27 mouse cellular contexts compared by ENCODE assay signal in genomic region chr7:18779337-18779781, GRCm38 (mm10). TPM values are rescaled to one million over a fixed set of nuclear protein-coding genes. Genes with fewer than 3 reads are reported as not detected.
A peak's percentile ranks its signal among the peaks of the same experiment; 100 is the strongest.
DNase-seq lines count a peak whose midpoint lies in the region; ATAC-seq and TF ChIP-seq lines count a peak whose summit lies in the region.
"Had no signal": no experiment of that assay in that cellular context is flagged by ENCODE, and none has a peak within 500 bp of the region (broad histone marks: within the 10 kb centered on the region; RNA-seq: fewer than 3 reads in every experiment).

No protein-coding gene starts in this region.

- H3K27me3 ChIP-seq in heart, postnatal 0 days (ENCODE audit: control insufficient read depth, insufficient read depth, low read length), result no peaks in the 10 kb centered on the region
- no peaks in the 10 kb centered on the region for H3K27me3 ChIP-seq in stomach, postnatal 0 days (ENCODE audit: control insufficient read depth, insufficient read depth, low read length)
- H3K27me3 ChIP-seq: embryonic facial prominence, embryonic 13.5 days; forebrain, embryonic 15.5 days; heart, embryonic 13.5 days; intestine, embryonic 15.5 days; midbrain, embryonic 13.5 days; neural tube, embryonic 12.5 days had no signal

- DNase-seq in kidney, postnatal 10 days, result peak; percentile 7
- DNase-seq in kidney, adult 11 months, result no peak
- DNase-seq in lung, postnatal 10 days, result peak; percentile 13
- DNase-seq in lung, postnatal 25 days (ENCODE audit: low spot score), result no peak
- peak; percentile 38 for DNase-seq in heart, postnatal 0 days (ENCODE audit: low spot score)
- no peak for DNase-seq in stomach, postnatal 0 days (ENCODE audit: low spot score)
- DNase-seq in layer of hippocampus, postnatal 10 days (ENCODE audit: low spot score in 2 of 2), result no peak
- DNase-seq: adrenal gland, postnatal 14 days; cerebellum, adult 11 months; cerebellum, postnatal 14 days; gastrocnemius, postnatal 25 days; left cerebral cortex, postnatal 4 days; thymus, postnatal 14 days had no signal

- peak; percentile 88 for ATAC-seq in heart, postnatal 0 days (ENCODE audit: insufficient read depth, low read depth)
- 0 out of 2 replicates have a peak, but pooled peaks have one; percentile 24 for ATAC-seq in stomach, postnatal 0 days (ENCODE audit: low FRiP score, low TSS enrichment)
- ATAC-seq: activated CD4-positive, CD25-positive, alpha-beta regulatory T cell, adult 4 months; CD4-positive, CD25-positive, alpha-beta regulatory T cell, adult 4 months; forebrain, embryonic 15.5 days; intestine, embryonic 15.5 days; midbrain, embryonic 13.5 days had no signal

- H3K4me1 ChIP-seq in heart, postnatal 0 days (ENCODE audit: control insufficient read depth, insufficient read depth), result no peaks in the 10 kb centered on the region
- H3K4me1 ChIP-seq in stomach, postnatal 0 days (replicated peaks; ENCODE audit: control insufficient read depth, insufficient read depth), result no peaks in the 10 kb centered on the region
- H3K4me1 ChIP-seq: embryonic facial prominence, embryonic 13.5 days; forebrain, embryonic 15.5 days; heart, embryonic 13.5 days; intestine, embryonic 15.5 days; midbrain, embryonic 13.5 days; neural tube, embryonic 12.5 days had no signal

- no peak overlapping the region for H3K9ac ChIP-seq in heart, postnatal 0 days (replicated peaks; ENCODE audit: low read depth, low read length)
- H3K9ac ChIP-seq in stomach, postnatal 0 days (ENCODE audit: low read length), result no peak overlapping the region
- H3K9ac ChIP-seq: embryonic facial prominence, embryonic 13.5 days; forebrain, embryonic 15.5 days; heart, embryonic 13.5 days; hindbrain, embryonic 14.5 days; intestine, embryonic 15.5 days; midbrain, embryonic 13.5 days; neural tube, embryonic 12.5 days had no signal

- no peak overlapping the region for H3K4me3 ChIP-seq in heart, postnatal 0 days (ENCODE audit: low read depth, low read length)
- no peak overlapping the region for H3K4me3 ChIP-seq in stomach, postnatal 0 days (ENCODE audit: low read depth, low read length)
- H3K4me3 ChIP-seq: embryonic facial prominence, embryonic 13.5 days; forebrain, embryonic 15.5 days; heart, embryonic 13.5 days; intestine, embryonic 15.5 days; layer of hippocampus, adult 2 months; midbrain, embryonic 13.5 days; neural tube, embryonic 12.5 days had no signal

- no peaks in the 10 kb centered on the region for H3K9me3 ChIP-seq in heart, postnatal 0 days (replicated peaks; ENCODE audit: control insufficient read depth, low read length)
- no peaks in the 10 kb centered on the region for H3K9me3 ChIP-seq in stomach, postnatal 0 days (ENCODE audit: control insufficient read depth, low read length)
- H3K9me3 ChIP-seq: embryonic facial prominence, embryonic 13.5 days; forebrain, embryonic 15.5 days; heart, embryonic 13.5 days; intestine, embryonic 15.5 days; midbrain, embryonic 13.5 days; neural tube, embryonic 12.5 days had no signal

- H3K36me3 ChIP-seq in heart, postnatal 0 days (replicated peaks; ENCODE audit: control insufficient read depth, insufficient read depth, low read length), result no peaks in the 10 kb centered on the region
- no peaks in the 10 kb centered on the region for H3K36me3 ChIP-seq in stomach, postnatal 0 days (ENCODE audit: control insufficient read depth, insufficient read depth, low read length)
- H3K36me3 ChIP-seq: embryonic facial prominence, embryonic 13.5 days; forebrain, embryonic 15.5 days; heart, embryonic 13.5 days; intestine, embryonic 15.5 days; midbrain, embryonic 13.5 days; neural tube, embryonic 12.5 days had no signal

- peak overlapping the region; percentile 73 for H3K27ac ChIP-seq in heart, postnatal 0 days (ENCODE audit: low read depth)
- H3K27ac ChIP-seq in stomach, postnatal 0 days (replicated peaks), result no peak overlapping the region
- H3K27ac ChIP-seq: embryonic facial prominence, embryonic 13.5 days; forebrain, embryonic 15.5 days; heart, embryonic 13.5 days; hindbrain, embryonic 14.5 days; intestine, embryonic 15.5 days; layer of hippocampus, adult 2 months; midbrain, embryonic 13.5 days; neural tube, embryonic 12.5 days had no signal

- TF ChIP-seq EP300 in heart, postnatal 0 days (IDR thresholded peaks at IDR 0.05; ENCODE audit: low read depth), result no peak
- no peak for TF ChIP-seq EP300 in stomach, postnatal 0 days (optimal IDR thresholded peaks at IDR 0.05)

- no peak overlapping the region for H3K4me2 ChIP-seq in heart, postnatal 0 days (ENCODE audit: low read depth, low read length)
- H3K4me2 ChIP-seq in stomach, postnatal 0 days (replicated peaks; ENCODE audit: low read depth), result no peak overlapping the region
- H3K4me2 ChIP-seq: embryonic facial prominence, embryonic 13.5 days; forebrain, embryonic 15.5 days; heart, embryonic 13.5 days; hindbrain, embryonic 14.5 days; intestine, embryonic 15.5 days; liver, embryonic 11.5 days; midbrain, embryonic 13.5 days; neural tube, embryonic 12.5 days had no signal

- no peak for TF ChIP-seq CTCF in heart, postnatal 0 days (IDR thresholded peaks at IDR 0.05; ENCODE audit: low read depth)
- TF ChIP-seq CTCF in stomach, postnatal 0 days (IDR thresholded peaks at IDR 0.05; ENCODE audit: low read depth), result no peak

RNA-seq across cellular contexts. Expression of gene Psg19, which starts 19.0 kb away (rescaled TPM):
- not detected in 2 replicates for total RNA-seq in heart, postnatal 0 days (2014; rRNA removed; ENCODE audit: low replicate concordance)
- polyA plus RNA-seq in heart, postnatal 0 days (2015; fragmentation: Nextera tagmentation; extraction: Ambion mirVana), result not detected in 2 replicates
- not detected in 2 replicates for polyA plus RNA-seq in stomach, postnatal 0 days (2015; fragmentation: Nextera tagmentation; extraction: Ambion mirVana)
- not detected for total RNA-seq in layer of hippocampus, postnatal 10 days (2021)
- total RNA-seq: adrenal gland, postnatal 14 days; ES-E14; gastrocnemius, postnatal 25 days; layer of hippocampus, adult 2 months; left cerebral cortex, postnatal 4 days had no signal
- polyA plus RNA-seq: activated CD4-positive, CD25-positive, alpha-beta regulatory T cell, adult 4 months; CD4-positive, CD25-positive, alpha-beta regulatory T cell, adult 4 months; embryonic facial prominence, embryonic 13.5 days; forebrain, embryonic 15.5 days; heart, embryonic 13.5 days; hindbrain, embryonic 14.5 days; intestine, embryonic 15.5 days; kidney, embryonic 14.5 days; liver, embryonic 11.5 days; midbrain, embryonic 13.5 days; neural tube, embryonic 12.5 days had no signal

RNA-seq across cellular contexts. Expression of gene Psg17, which starts 42.0 kb away (rescaled TPM):
- not detected in 2 replicates for total RNA-seq in heart, postnatal 0 days (2014; rRNA removed; ENCODE audit: low replicate concordance)
- not detected in 2 replicates for polyA plus RNA-seq in heart, postnatal 0 days (2015; fragmentation: Nextera tagmentation; extraction: Ambion mirVana)
- 0.06 and 0.08 TPM in 2 replicates for polyA plus RNA-seq in stomach, postnatal 0 days (2015; fragmentation: Nextera tagmentation; extraction: Ambion mirVana)
- not detected for total RNA-seq in layer of hippocampus, postnatal 10 days (2021)
- total RNA-seq: adrenal gland, postnatal 14 days; ES-E14; gastrocnemius, postnatal 25 days; layer of hippocampus, adult 2 months; left cerebral cortex, postnatal 4 days had no signal
- polyA plus RNA-seq: activated CD4-positive, CD25-positive, alpha-beta regulatory T cell, adult 4 months; CD4-positive, CD25-positive, alpha-beta regulatory T cell, adult 4 months; embryonic facial prominence, embryonic 13.5 days; forebrain, embryonic 15.5 days; heart, embryonic 13.5 days; kidney, embryonic 14.5 days; midbrain, embryonic 13.5 days; neural tube, embryonic 12.5 days; small intestine, adult 2 months had no signal

Comparison
In these comparisons a context has a peak if more than half of its experiments do, and no peak if none do; other contexts are left out.
1. DNase-seq: peak in kidney, postnatal 10 days (single experiment), lung, postnatal 10 days (single experiment) and heart, postnatal 0 days (single experiment); none in kidney, adult 11 months (single experiment), lung, postnatal 25 days (single experiment), stomach, postnatal 0 days (single experiment) and layer of hippocampus, postnatal 10 days (0 of 2).